Mouse (Mus musculus) left cerebral cortex, postnatal 14 days (tissue): ENCODE data around the gene Fam234b. TPM values are rescaled to one million over a fixed set of nuclear protein-coding genes. Genes with fewer than 3 reads are reported as not detected.

Experiments used
- total RNA-seq, 2 experiments: library from RNA; stranded (reverse); gene quantifications; 2 replicates each; pipeline ENCODE4 v1.2.3; 2021

The Fam234b gene
- total RNA-seq, 2 experiments from 2014 or later: 118 to 124 TPM

Other genes with a start within 250 kb of the Fam234b start
- gene Apold1, start 216.3 kb upstream of the Fam234b start, total RNA-seq: 1 to 10 TPM; 5.1 to 7.2 TPM
- gene Ddx47, start 186.4 kb upstream of the Fam234b start, total RNA-seq: 10 to 100 TPM; 56.1 to 56.8 TPM
- under 1 TPM; 0.21 to 0.44 TPM for gene Gprc5a, start 132.3 kb upstream of the Fam234b start, total RNA-seq
- gene Gprc5d, start 79.7 kb upstream of the Fam234b start, total RNA-seq: not detected
- gene Hebp1, start within 50 bp of the Fam234b start, total RNA-seq: 10 to 100 TPM; 38.5 to 41.6 TPM
- gene Gsg1, start 56.4 kb downstream of the Fam234b start, total RNA-seq: not detected
- gene Pbp2, start 112.4 kb downstream of the Fam234b start, total RNA-seq: under 1 TPM; 0.34 to 0.72 TPM
- gene Emp1, start 164.6 kb downstream of the Fam234b start, total RNA-seq: 1 to 10 TPM; 3.4 to 3.6 TPM